Mouse (Mus musculus) embryo, embryonic 10 days (tissue): ENCODE measurements around the gene Cacnb4.

Experiments
- DNase-seq: peaks from one replicate; pipeline ENCODE4 v3.0.0-alpha.2; 2015; ENCODE audit warnings: low spot score

The Cacnb4 gene

GRCm38 (mm10) chr2:52470044-52470560 is 206.5 kb downstream of the Cacnb4 start:
- DNase-seq: no peak

GRCm38 (mm10) chr2:52467629-52468028 is 209.0 kb downstream of the Cacnb4 start:
- no peak for DNase-seq

DNA sequence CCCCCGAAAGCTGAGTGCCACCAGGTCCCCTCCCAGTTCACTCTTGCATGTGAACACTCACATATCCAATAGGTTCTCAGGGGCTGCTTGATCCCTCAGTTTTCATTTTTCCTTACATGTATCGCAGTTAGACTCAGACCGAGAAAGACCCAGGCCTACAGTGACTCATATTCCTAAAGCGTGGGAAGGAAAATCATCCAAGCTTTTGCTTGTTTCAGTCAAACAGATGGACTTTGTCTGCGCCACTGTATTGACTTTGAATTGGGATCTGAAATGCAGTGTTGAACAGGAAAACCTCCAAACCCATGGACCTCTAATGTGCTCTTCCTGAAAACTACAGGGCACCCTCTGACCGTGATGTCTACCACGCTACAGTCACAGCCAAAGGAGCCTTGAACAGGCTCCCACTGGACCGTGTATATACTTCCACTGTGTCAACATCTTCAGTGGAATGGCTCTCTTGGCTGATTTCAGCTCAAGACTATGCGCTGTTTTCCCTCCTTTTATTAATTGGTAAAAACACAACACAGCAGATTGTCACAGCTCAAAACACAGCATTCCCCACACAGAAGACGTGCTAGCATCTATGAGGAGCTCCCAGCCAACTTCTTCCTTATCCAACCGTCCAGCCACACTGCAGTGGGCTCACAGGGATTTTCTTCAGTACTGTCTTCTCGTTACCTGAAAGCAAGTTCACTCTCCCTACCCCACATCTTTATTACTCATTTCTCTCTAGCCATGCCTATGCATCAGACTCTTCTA is 215.2 kb downstream of the Cacnb4 start:
- DNase-seq: no peak

- DNase-seq: no peak
These were observed 220.8 kb downstream of the Cacnb4 start for GRCm38 (mm10) chr2:52455606-52456479.

DNA sequence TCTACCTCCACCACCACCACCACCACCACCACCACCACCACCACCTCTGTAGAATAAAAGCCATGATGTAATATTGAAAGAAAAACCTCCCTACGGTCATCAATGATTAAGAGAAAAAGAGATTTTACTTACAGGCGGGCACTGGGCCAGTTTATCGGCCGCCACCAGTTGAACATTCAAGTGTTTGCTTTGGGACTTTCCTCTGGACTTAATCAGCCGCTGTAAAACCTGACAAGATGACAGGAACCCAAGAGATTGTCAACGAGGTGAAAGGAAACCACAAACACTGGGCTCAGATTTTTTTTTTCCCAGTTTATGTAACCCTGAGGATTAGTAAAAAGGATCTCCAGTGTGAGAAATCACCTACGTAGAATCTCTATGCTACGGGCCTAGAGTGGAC is 226.8 kb downstream of the Cacnb4 start:
- no peak for DNase-seq

DNA sequence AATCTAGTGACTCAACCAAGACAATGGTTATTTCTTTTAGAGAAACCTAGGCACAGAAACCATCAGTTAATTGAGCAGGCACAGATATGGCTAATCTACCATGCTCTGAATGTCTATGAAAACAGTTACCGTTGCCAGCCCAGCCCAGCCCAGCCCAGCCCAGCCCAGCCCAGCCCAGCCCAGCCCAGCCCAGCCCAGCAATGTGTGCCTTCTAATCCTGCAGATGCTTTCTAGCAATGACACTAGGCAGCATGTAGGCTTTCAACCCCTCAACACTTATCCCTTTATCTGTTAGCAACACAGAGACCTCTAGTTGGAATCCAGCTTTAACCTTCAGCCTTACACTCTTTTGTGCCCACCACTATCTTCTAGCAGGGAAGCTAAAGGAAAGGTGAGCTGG is 227.7 kb downstream of the Cacnb4 start:
- no peak for DNase-seq

DNA sequence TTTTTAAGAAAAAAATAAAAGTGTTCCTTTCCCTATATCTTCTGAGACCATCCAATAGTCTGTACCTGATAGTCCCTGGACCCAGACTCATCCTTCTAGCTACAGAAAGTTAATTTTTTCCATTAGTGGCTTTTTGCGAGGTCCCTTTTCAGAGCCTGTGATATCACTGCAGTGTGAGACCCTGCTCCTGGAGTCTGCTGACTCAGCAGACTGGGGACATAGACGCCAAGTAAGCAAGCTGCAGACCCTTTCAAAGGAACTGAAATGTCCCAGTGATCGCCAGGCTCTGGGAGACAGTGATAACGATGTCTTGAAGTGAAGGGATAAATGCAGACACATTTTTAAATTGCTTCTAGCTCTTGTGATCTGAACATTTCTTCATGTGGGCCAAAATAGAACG is 230.0 kb downstream of the Cacnb4 start:
- no peak for DNase-seq

- DNase-seq: no peak
These were observed 234.5 kb downstream of the Cacnb4 start for GRCm38 (mm10) chr2:52442125-52442524.

GRCm38 (mm10) chr2:52440420-52441015 is 236.1 kb downstream of the Cacnb4 start:
- DNase-seq: no peak

GRCm38 (mm10) chr2:52438437-52438836 is 238.2 kb downstream of the Cacnb4 start:
- DNase-seq: no peak

- no peak for DNase-seq
These were observed 238.6 kb downstream of the Cacnb4 start for GRCm38 (mm10) chr2:52438013-52438412.

DNA sequence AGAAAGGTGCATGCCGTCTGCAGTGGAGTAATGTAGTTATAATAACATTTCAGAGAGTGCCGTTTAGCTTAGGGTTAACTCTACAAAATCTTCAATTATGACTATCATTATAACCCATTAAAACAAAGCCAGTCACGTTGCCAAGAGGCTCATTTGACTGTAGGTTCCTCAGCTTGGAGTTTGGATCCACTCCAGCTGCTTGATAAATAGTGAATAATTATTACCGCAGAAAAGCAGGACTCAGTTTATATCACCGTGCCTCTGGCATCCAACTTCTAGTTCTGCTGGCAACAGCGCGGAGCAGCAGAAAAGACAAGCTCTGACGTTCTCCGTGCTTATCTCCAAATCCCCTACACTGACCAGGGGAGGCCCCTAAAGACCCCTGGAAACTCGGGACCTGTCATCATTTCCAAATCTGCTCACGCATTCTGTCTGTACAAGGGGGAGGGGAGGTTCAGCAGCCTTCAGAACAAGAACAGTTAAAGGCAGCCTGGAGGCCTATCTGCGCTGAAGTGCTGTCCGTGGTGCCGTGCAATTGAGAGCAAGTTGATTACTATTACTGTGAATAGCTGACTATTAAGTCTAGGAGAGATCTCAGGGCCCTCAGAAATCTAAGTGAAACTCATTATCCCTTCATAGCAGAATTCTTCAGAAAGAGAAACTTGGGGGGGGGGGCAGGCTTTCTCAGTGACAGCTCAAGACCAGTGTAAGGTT is 240.6 kb downstream of the Cacnb4 start:
- no peak for DNase-seq

- DNase-seq: peak; percentile 33
These were observed 243.3 kb downstream of the Cacnb4 start for GRCm38 (mm10) chr2:52433365-52433764.

- DNase-seq: no peak
These were observed 249.2 kb downstream of the Cacnb4 start for GRCm38 (mm10) chr2:52427383-52427782.

GRCm38 (mm10) chr2:52426041-52426440 is 250.6 kb downstream of the Cacnb4 start:
- DNase-seq: no peak

DNA sequence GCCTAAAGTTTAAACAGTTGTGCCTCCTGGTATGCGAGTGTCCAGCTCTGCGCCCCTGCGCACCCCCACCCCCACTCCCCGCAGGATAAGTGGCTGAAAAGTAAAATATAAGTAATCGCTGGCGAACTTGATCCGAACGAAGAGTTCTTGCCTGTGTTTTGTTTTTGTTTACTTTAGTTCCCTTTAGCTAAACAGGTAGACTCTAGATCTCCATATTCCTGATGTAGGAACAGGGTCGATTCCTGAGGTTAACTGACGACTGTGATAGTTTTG is 251.2 kb downstream of the Cacnb4 start:
- DNase-seq: no peak

- peak; percentile 93 for DNase-seq
These were observed 251.7 kb downstream of the Cacnb4 start, which contains the start of gene Arl5a for GRCm38 (mm10) chr2:52424747-52425522. TSS of gene Arl5a (minus strand) at chr2:52424901.

GRCm38 (mm10) chr2:52424248-52424728 is 252.3 kb downstream of the Cacnb4 start:
- DNase-seq: peak; percentile 70

GRCm38 (mm10) chr2:52423611-52424247 is 252.9 kb downstream of the Cacnb4 start:
- no peak for DNase-seq

- no peak for DNase-seq
These were observed 253.6 kb downstream of the Cacnb4 start for GRCm38 (mm10) chr2:52422871-52423610.
